Mouse (Mus musculus): ENCODE results near the gene Zc3h13. TPM values are rescaled to one million over a fixed set of nuclear protein-coding genes. Genes with fewer than 3 reads are reported as not detected.

Gene Zc3h13
- total RNA-seq, 2 experiments from 2014 or later = 8.6 to 15.9 TPM

- ATAC-seq (replicated peaks; ENCODE audit: low FRiP score, poor library complexity, severe bottlenecking) = no peak
Observed at GRCm38 (mm10) chr14:75318736-75319135, 34.6 kb downstream of the Zc3h13 start.

- ATAC-seq (replicated peaks; ENCODE audit: low FRiP score, poor library complexity, severe bottlenecking) = no peak
Observed at GRCm38 (mm10) chr14:75320269-75320668, 36.1 kb downstream of the Zc3h13 start.

GRCm38 (mm10) chr14:75323354-75323753, 39.2 kb downstream of the Zc3h13 start:
- ATAC-seq (replicated peaks; ENCODE audit: low FRiP score, poor library complexity, severe bottlenecking) = no peak

- ATAC-seq (replicated peaks; ENCODE audit: low FRiP score, poor library complexity, severe bottlenecking) = no peak
Observed at GRCm38 (mm10) chr14:75328062-75328461, 43.9 kb downstream of the Zc3h13 start.

GRCm38 (mm10) chr14:75330621-75331020, 46.4 kb downstream of the Zc3h13 start:
- ATAC-seq (replicated peaks; ENCODE audit: low FRiP score, poor library complexity, severe bottlenecking) = peak; percentile 59; the same call in 1 of the 2 replicates

GRCm38 (mm10) chr14:75334321-75334720, 50.1 kb downstream of the Zc3h13 start:
- no peak for ATAC-seq (replicated peaks; ENCODE audit: low FRiP score, poor library complexity, severe bottlenecking)

- ATAC-seq (replicated peaks; ENCODE audit: low FRiP score, poor library complexity, severe bottlenecking) = no peak
Observed at GRCm38 (mm10) chr14:75337884-75338283, 53.7 kb downstream of the Zc3h13 start.

GRCm38 (mm10) chr14:75346041-75346440, 61.9 kb downstream of the Zc3h13 start:
- no peak for ATAC-seq (replicated peaks; ENCODE audit: low FRiP score, poor library complexity, severe bottlenecking)

GRCm38 (mm10) chr14:75351626-75352025, 67.5 kb downstream of the Zc3h13 start:
- ATAC-seq (replicated peaks; ENCODE audit: low FRiP score, poor library complexity, severe bottlenecking) = no peak

- ATAC-seq (replicated peaks; ENCODE audit: low FRiP score, poor library complexity, severe bottlenecking) = no peak
Observed at GRCm38 (mm10) chr14:75363316-75363715, 79.1 kb downstream of the Zc3h13 start.

GRCm38 (mm10) chr14:75365301-75366035, 81.3 kb downstream of the Zc3h13 start:
- no peak for ATAC-seq (replicated peaks; ENCODE audit: low FRiP score, poor library complexity, severe bottlenecking)

- ATAC-seq (replicated peaks; ENCODE audit: low FRiP score, poor library complexity, severe bottlenecking) = no peak
Observed at GRCm38 (mm10) chr14:75366741-75367140, 82.6 kb downstream of the Zc3h13 start.

GRCm38 (mm10) chr14:75367503-75367902, 83.3 kb downstream of the Zc3h13 start:
- no peak for ATAC-seq (replicated peaks; ENCODE audit: low FRiP score, poor library complexity, severe bottlenecking)

GRCm38 (mm10) chr14:75369880-75370279, 85.7 kb downstream of the Zc3h13 start:
- no peak for ATAC-seq (replicated peaks; ENCODE audit: low FRiP score, poor library complexity, severe bottlenecking)

GRCm38 (mm10) chr14:75375006-75375598, 90.9 kb downstream of the Zc3h13 start:
- ATAC-seq (replicated peaks; ENCODE audit: low FRiP score, poor library complexity, severe bottlenecking) = no peak

GRCm38 (mm10) chr14:75376256-75376655, 92.1 kb downstream of the Zc3h13 start:
- no peak for ATAC-seq (replicated peaks; ENCODE audit: low FRiP score, poor library complexity, severe bottlenecking)

GRCm38 (mm10) chr14:75377612-75378011, 93.4 kb downstream of the Zc3h13 start:
- no peak for ATAC-seq (replicated peaks; ENCODE audit: low FRiP score, poor library complexity, severe bottlenecking)

Other genes with a start within 250 kb of the Zc3h13 start
- not detected in 2 replicates for gene Lrrc63, start 153.5 kb upstream of the Zc3h13 start, total RNA-seq (2015; ENCODE audit: low replicate concordance)
- 0.42 TPM in 1 of 2 replicates, not detected in the other for gene Lrrc63, start 153.5 kb upstream of the Zc3h13 start, total RNA-seq (2017; ENCODE audit: low replicate concordance)
- gene Lcp1, start 153.3 kb upstream of the Zc3h13 start, total RNA-seq (2015; ENCODE audit: low replicate concordance) = 249 and 278 TPM in 2 replicates
- gene Lcp1, start 153.3 kb upstream of the Zc3h13 start, total RNA-seq (2017; ENCODE audit: low replicate concordance) = 130 and 135 TPM in 2 replicates
- gene Cpb2, start 42.1 kb upstream of the Zc3h13 start, total RNA-seq (2015; ENCODE audit: low replicate concordance) = not detected in 2 replicates
- gene Cpb2, start 42.1 kb upstream of the Zc3h13 start, total RNA-seq (2017; ENCODE audit: low replicate concordance) = not detected in 2 replicates
- gene Siah3, start 171.6 kb downstream of the Zc3h13 start, total RNA-seq (2015; ENCODE audit: low replicate concordance) = not detected in 2 replicates
- not detected in 2 replicates for gene Siah3, start 171.6 kb downstream of the Zc3h13 start, total RNA-seq (2017; ENCODE audit: low replicate concordance)